In genomic region chr5:44070529-44071133, GRCm38 (mm10) we compare ENCODE assay signal across 21 mouse cellular contexts.
"Had no signal": no experiment of that assay in that cellular context is flagged by ENCODE, and none has a peak within 500 bp of the region (broad histone marks: within the 10 kb centered on the region; RNA-seq: fewer than 3 reads in every experiment).

No protein-coding gene starts in this region.

- H3K4me1 ChIP-seq: midbrain, embryonic 12.5 days; stomach, embryonic 15.5 days had no signal

- ATAC-seq: intestine, embryonic 16.5 days; liver, postnatal 0 days had no signal

- H3K9ac ChIP-seq: limb, embryonic 12.5 days; limb, embryonic 15.5 days; liver, embryonic 14.5 days; liver, postnatal 0 days; lung, embryonic 15.5 days; midbrain, embryonic 12.5 days; stomach, embryonic 15.5 days had no signal

- H3K4me3 ChIP-seq: limb, embryonic 12.5 days; limb, embryonic 15.5 days; lung, embryonic 15.5 days; midbrain, embryonic 12.5 days; stomach, embryonic 15.5 days had no signal

- DNase-seq: kidney, adult 18-20 months; kidney, adult 9 months; kidney, postnatal 14 days; kidney, postnatal 4 days; left cerebral cortex, postnatal 4 days; liver, postnatal 0 days; lung, postnatal 10 days; lung, postnatal 4 days; retina, postnatal 1 day; right cerebral cortex, postnatal 25 days; spleen, adult 18-20 months; thymus, adult 18-20 months; thymus, postnatal 36 days had no signal

- H3K4me2 ChIP-seq: limb, embryonic 12.5 days; limb, embryonic 15.5 days; liver, embryonic 11.5 days; lung, embryonic 15.5 days; midbrain, embryonic 12.5 days; stomach, embryonic 15.5 days had no signal

- H3K9me3 ChIP-seq: limb, embryonic 12.5 days; limb, embryonic 15.5 days; lung, embryonic 15.5 days; midbrain, embryonic 12.5 days; stomach, embryonic 15.5 days had no signal

- H3K27ac ChIP-seq: limb, embryonic 12.5 days; limb, embryonic 15.5 days; liver, embryonic 14.5 days; lung, embryonic 15.5 days; midbrain, embryonic 12.5 days; stomach, embryonic 15.5 days had no signal

- H3K27me3 ChIP-seq: limb, embryonic 12.5 days; limb, embryonic 15.5 days; lung, embryonic 15.5 days; midbrain, embryonic 12.5 days; stomach, embryonic 15.5 days had no signal

- H3K36me3 ChIP-seq: limb, embryonic 15.5 days; lung, embryonic 15.5 days; stomach, embryonic 15.5 days had no signal
